12 mouse cellular contexts compared by ENCODE assay signal in the genomic region with DNA sequence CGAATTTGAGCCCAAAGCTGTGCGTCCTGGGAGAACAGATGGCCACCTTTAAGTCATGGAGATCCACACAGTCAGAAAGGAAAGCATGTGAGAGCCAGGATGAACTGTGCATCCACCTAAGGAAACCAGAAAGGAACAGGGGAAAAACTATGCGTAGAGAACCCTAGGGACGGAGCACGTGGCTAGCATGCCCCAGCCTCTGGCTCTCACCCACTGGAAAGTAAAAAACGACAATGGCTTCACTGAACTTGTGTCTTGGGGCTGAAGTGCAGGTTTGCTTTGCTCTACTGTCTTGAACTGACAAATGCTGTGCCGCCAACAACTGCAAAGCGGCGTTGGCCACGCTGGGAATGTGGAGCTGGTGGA. TPM values are rescaled to one million over a fixed set of nuclear protein-coding genes. Genes with fewer than 3 reads are reported as not detected.
DNase-seq lines count a peak whose midpoint lies in the region; ATAC-seq and TF ChIP-seq lines count a peak whose summit lies in the region.
"Had no signal": no experiment of that assay in that cellular context is flagged by ENCODE, and none has a peak within 500 bp of the region (broad histone marks: within the 10 kb centered on the region; RNA-seq: fewer than 3 reads in every experiment).

No protein-coding gene starts in this region.

- H3K4me1 ChIP-seq in heart, embryonic 12.5 days (replicated peaks): peaks cover 59% of the 10 kb centered on the region
- H3K4me1 ChIP-seq in liver, adult 2 months (ENCODE audit: control insufficient read depth, insufficient read depth, low read length): peaks cover 50% of the 10 kb centered on the region
- peaks cover 9% of the 10 kb centered on the region for H3K4me1 ChIP-seq in brown adipose tissue, adult 24 weeks (ENCODE audit: control insufficient read depth, insufficient read depth, insufficient read length, low read length)
- peaks cover 28% of the 10 kb centered on the region for H3K4me1 ChIP-seq in lung, adult 2 months (ENCODE audit: control insufficient read depth, insufficient read depth, low read length)
- H3K4me1 ChIP-seq in forebrain, embryonic 15.5 days: peaks cover 18% of the 10 kb centered on the region

- H3K4me3 ChIP-seq in heart, embryonic 12.5 days: no peak overlapping the region
- no peak overlapping the region for H3K4me3 ChIP-seq in liver, adult 2 months (ENCODE audit: insufficient read depth, low read depth, low read length)
- H3K4me3 ChIP-seq in brown adipose tissue, adult 24 weeks (ENCODE audit: insufficient read depth, low read depth, low read length): no peak overlapping the region
- H3K4me3 ChIP-seq in macrophage (ENCODE audit: inconsistent target): no peak overlapping the region
- H3K4me3 ChIP-seq in lung, adult 2 months (replicated peaks; ENCODE audit: extremely low read depth, low read depth, low read length): no peak overlapping the region
- no peak overlapping the region for H3K4me3 ChIP-seq in forebrain, embryonic 15.5 days
- H3K4me3 ChIP-seq: embryonic facial prominence, embryonic 13.5 days had no signal

- no peak for TF ChIP-seq POLR2A in liver, adult 2 months (IDR thresholded peaks at IDR 0.05; ENCODE audit: extremely low read depth, insufficient read depth, low read length)
- TF ChIP-seq POLR2A in lung, adult 2 months (IDR thresholded peaks at IDR 0.05; ENCODE audit: borderline replicate concordance, extremely low read depth, low read depth, low read length): no peak

- peaks cover 28% of the 10 kb centered on the region for H3K36me3 ChIP-seq in heart, embryonic 12.5 days
- peaks cover 16% of the 10 kb centered on the region for H3K36me3 ChIP-seq in liver, adult 2 months (ENCODE audit: control insufficient read depth, insufficient read depth, low read length)
- peaks cover 11% of the 10 kb centered on the region; the same call in 1 of the 2 replicates for H3K36me3 ChIP-seq in macrophage (ENCODE audit: inconsistent target)
- H3K36me3 ChIP-seq in forebrain, embryonic 15.5 days: peaks cover 11% of the 10 kb centered on the region; the same call in 1 of the 2 replicates

- intact Hi-C loops in heart, postnatal 36 days (cut with DNase I): loop anchor here (10.0 kb wide), 1 partner anchor 399 kb away; the partner anchor contains the start of gene Trio

- ATAC-seq in heart, embryonic 12.5 days (ENCODE audit: insufficient number of reproducible peaks, low FRiP score): no peak
- ATAC-seq in forebrain, embryonic 15.5 days (replicated peaks): no peak

- no peaks in the 10 kb centered on the region for H3K9me3 ChIP-seq in heart, embryonic 12.5 days (replicated peaks)
- H3K9me3 ChIP-seq in forebrain, embryonic 15.5 days: no peaks in the 10 kb centered on the region
- H3K9me3 ChIP-seq: embryonic facial prominence, embryonic 13.5 days; G1E had no signal

- no peaks in the 10 kb centered on the region for H3K27me3 ChIP-seq in heart, embryonic 12.5 days (replicated peaks)
- H3K27me3 ChIP-seq in liver, adult 2 months (ENCODE audit: control insufficient read depth, insufficient read depth, low read length): no peaks in the 10 kb centered on the region
- H3K27me3 ChIP-seq in forebrain, embryonic 15.5 days: no peaks in the 10 kb centered on the region
- H3K27me3 ChIP-seq: embryonic facial prominence, embryonic 13.5 days had no signal

- no peak for TF ChIP-seq CTCF in liver, adult 2 months (IDR thresholded peaks at IDR 0.05; ENCODE audit: low read depth, low read length)
- TF ChIP-seq CTCF in lung, adult 2 months (IDR thresholded peaks at IDR 0.05; ENCODE audit: insufficient read depth, low read length): no peak

- no peak overlapping the region for H3K4me2 ChIP-seq in heart, embryonic 12.5 days
- no peak overlapping the region for H3K4me2 ChIP-seq in forebrain, embryonic 15.5 days (replicated peaks)
- H3K4me2 ChIP-seq: embryonic facial prominence, embryonic 13.5 days had no signal

- H3K79me2 ChIP-seq in liver, adult 2 months (ENCODE audit: control insufficient read depth, insufficient read depth, low read length): peaks cover 42% of the 10 kb centered on the region
- peaks cover 83% of the 10 kb centered on the region for H3K79me2 ChIP-seq in macrophage (ENCODE audit: inconsistent target)

- peak overlapping the region; percentile 28; the same call in 1 of the 2 replicates for H3K9ac ChIP-seq in heart, embryonic 12.5 days
- peak overlapping the region; percentile 23 for H3K9ac ChIP-seq in liver, adult 2 months (ENCODE audit: low read depth, low read length)
- H3K9ac ChIP-seq in forebrain, embryonic 15.5 days (replicated peaks): no peak overlapping the region
- H3K9ac ChIP-seq: embryonic facial prominence, embryonic 13.5 days had no signal

- 66% methylated on average over 10 of the region's 10 CpGs for WGBS in heart, embryonic 12.5 days
- WGBS in liver, adult 2 months: 31% methylated on average over 10 of the region's 10 CpGs
- 75% methylated on average over 10 of the region's 10 CpGs for WGBS in macrophage (ENCODE audit: missing documents)
- 70% methylated on average over 10 of the region's 10 CpGs for WGBS in lung, adult 2 months
- WGBS in forebrain, embryonic 15.5 days: 90% methylated on average over 10 of the region's 10 CpGs

- DNase-seq in heart, postnatal 36 days: no peak
- peak; percentile 81 for DNase-seq in liver, adult 2 months (ENCODE audit: extremely low read depth, low read depth, low spot score)
- no peak for DNase-seq in liver
- no peak for DNase-seq in lung, adult 2 months
- DNase-seq: adrenal gland, postnatal 10 days; midbrain, embryonic 14.5 days had no signal

- peak overlapping the region; percentile 35 for H3K27ac ChIP-seq in heart, embryonic 12.5 days (ENCODE audit: poor library complexity, severe bottlenecking)
- peak overlapping the region; percentile 83 for H3K27ac ChIP-seq in liver, adult 2 months (replicated peaks; ENCODE audit: insufficient read depth, low read depth, low read length)
- H3K27ac ChIP-seq in brown adipose tissue, adult 24 weeks (replicated peaks; ENCODE audit: low read depth, low read length): 0 out of 2 replicates have a peak overlapping the region, but pooled peaks have one; percentile 20
- peak overlapping the region; percentile 90 for H3K27ac ChIP-seq in macrophage
- H3K27ac ChIP-seq in forebrain, embryonic 15.5 days (replicated peaks): no peak overlapping the region
- H3K27ac ChIP-seq: embryonic facial prominence, embryonic 13.5 days had no signal

RNA-seq across cellular contexts. Expression of gene Otulin, which starts 4.6 kb away (rescaled TPM):
- polyA plus RNA-seq in heart, embryonic 12.5 days (2016; fragmentation: Nextera tagmentation; extraction: Ambion mirVana): 26.2 and 27.4 TPM in 2 replicates
- total RNA-seq in heart, postnatal 36 days (2021): 10 to 100 TPM; 30.4 to 31.0 TPM
- total RNA-seq in liver, adult 2 months (2014; rRNA removed): 29.7 and 33.4 TPM in 2 replicates
- 49.3 and 58.0 TPM in 2 replicates for polyA plus RNA-seq in liver, adult 2 months (2012; rRNA removed)
- 16.4 and 17.0 TPM in 2 replicates for polyA plus RNA-seq in brown adipose tissue, adult 24 weeks (2012; ENCODE audit: insufficient read depth, insufficient read length, missing spikeins)
- 100 to 1,000 TPM in 2 of 26 experiments, 10 to 100 TPM in 24; 33.5 to 108 (median 60.6) TPM for total RNA-seq in macrophage (2018; cell fraction: chromatin; rRNA removed)
- 10 to 100 TPM; 41.1 to 67.8 (median 52.0) TPM for total RNA-seq in macrophage (2018; cell fraction: cytosol; rRNA removed)
- total RNA-seq in macrophage (2018; cell fraction: nucleus; rRNA removed): 100 to 1,000 TPM in 3 of 26 experiments, 10 to 100 TPM in 23; 40.5 to 114 (median 67.3) TPM
- 43.1 to 52.3 TPM (median 48.8 TPM) in 3 replicates for polyA plus RNA-seq in macrophage (2018)
- polyA plus RNA-seq in lung, adult 2 months (2012; rRNA removed): 16.4 and 23.7 TPM in 2 replicates
- polyA plus RNA-seq in forebrain, embryonic 15.5 days (2015; fragmentation: Nextera tagmentation; extraction: Ambion mirVana): 28.6 and 30.7 TPM in 2 replicates

RNA-seq across cellular contexts. Expression of gene Otulinl, which starts 55.5 kb away (rescaled TPM):
- 3.5 and 3.6 TPM in 2 replicates for polyA plus RNA-seq in heart, embryonic 12.5 days (2016; fragmentation: Nextera tagmentation; extraction: Ambion mirVana)
- total RNA-seq in heart, postnatal 36 days (2021): 1 to 10 TPM; 2.3 to 4.1 TPM
- total RNA-seq in liver, adult 2 months (2014; rRNA removed): 2.1 and 3.4 TPM in 2 replicates
- 0.36 and 0.78 TPM in 2 replicates for polyA plus RNA-seq in liver, adult 2 months (2012; rRNA removed)
- polyA plus RNA-seq in brown adipose tissue, adult 24 weeks (2012; ENCODE audit: insufficient read depth, insufficient read length, missing spikeins): 2.7 and 3.8 TPM in 2 replicates
- total RNA-seq in macrophage (2018; cell fraction: chromatin; rRNA removed): 100 to 1,000 TPM in 8 of 26 experiments, 10 to 100 TPM in 18; 19.8 to 170 (median 74.5) TPM
- 100 to 1,000 TPM in 9 of 26 experiments, 10 to 100 TPM in 17; 38.0 to 139 (median 90.4) TPM for total RNA-seq in macrophage (2018; cell fraction: cytosol; rRNA removed)
- 100 to 1,000 TPM in 12 of 26 experiments, 10 to 100 TPM in 14; 31.4 to 206 (median 98.5) TPM for total RNA-seq in macrophage (2018; cell fraction: nucleus; rRNA removed)
- 61.1 to 168 TPM (median 87.5 TPM) in 3 replicates for polyA plus RNA-seq in macrophage (2018)
- 7.5 and 9.9 TPM in 2 replicates for polyA plus RNA-seq in lung, adult 2 months (2012; rRNA removed)
- polyA plus RNA-seq in forebrain, embryonic 15.5 days (2015; fragmentation: Nextera tagmentation; extraction: Ambion mirVana): 10.2 and 12.5 TPM in 2 replicates
- total RNA-seq: G1E had no signal
- polyA plus RNA-seq: G1E had no signal
